Mouse (Mus musculus) megakaryocyte-erythroid progenitor cell, adult 5-6 weeks (primary cell): ENCODE measurements around the gene Apeh. TPM values are rescaled to one million over a fixed set of nuclear protein-coding genes. Genes with fewer than 3 reads are reported as not detected.

Experiments
- total RNA-seq, 2 experiments: library from RNA; stranded (forward) in 1 of 2; stranded (reverse) in 1 of 2; fragments of 200-1000, 215-1000 nt in 1 of 2; fragments of >200 nt in 1 of 2; fragmentation: Nextera tagmentation in 1 of 2; gene quantifications; 2 replicates each; pipeline ENCODE4 v1.2.3; 2014 to 2017

Apeh gene
- total RNA-seq, 2 experiments from 2014 or later: 162 to 214 TPM

Other genes starting within 250 kb of the Apeh start
- gene Rbm6, start 221.4 kb downstream of the Apeh start, total RNA-seq (2014; fragmentation: Nextera tagmentation): 123 and 150 TPM in 2 replicates
- 164 and 174 TPM in 2 replicates for gene Rbm6, start 221.4 kb downstream of the Apeh start, total RNA-seq (2017)
- 3.7 and 7.2 TPM in 2 replicates for gene Mon1a, start 206.5 kb downstream of the Apeh start, total RNA-seq (2014; fragmentation: Nextera tagmentation)
- 6.1 and 12.6 TPM in 2 replicates for gene Mon1a, start 206.5 kb downstream of the Apeh start, total RNA-seq (2017)
- gene Mst1r, start 187.7 kb downstream of the Apeh start, total RNA-seq (2014; fragmentation: Nextera tagmentation): not detected in 2 replicates
- not detected in 2 replicates for gene Mst1r, start 187.7 kb downstream of the Apeh start, total RNA-seq (2017)
- not detected in 2 replicates for gene Actl11, start 166.1 kb downstream of the Apeh start, total RNA-seq (2014; fragmentation: Nextera tagmentation)
- gene Actl11, start 166.1 kb downstream of the Apeh start, total RNA-seq (2017): not detected in 2 replicates
- gene Camkv, start 158.9 kb downstream of the Apeh start, total RNA-seq (2014; fragmentation: Nextera tagmentation): 0.22 TPM in 1 of 2 replicates, not detected in the other
- gene Camkv, start 158.9 kb downstream of the Apeh start, total RNA-seq (2017): not detected in 2 replicates
- gene Traip, start 144.5 kb downstream of the Apeh start, total RNA-seq (2014; fragmentation: Nextera tagmentation): 22.4 and 31.0 TPM in 2 replicates
- 17.2 and 18.4 TPM in 2 replicates for gene Traip, start 144.5 kb downstream of the Apeh start, total RNA-seq (2017)
- gene Uba7, start 119.1 kb downstream of the Apeh start, total RNA-seq (2014; fragmentation: Nextera tagmentation): 111 and 114 TPM in 2 replicates
- 17.7 and 30.3 TPM in 2 replicates for gene Uba7, start 119.1 kb downstream of the Apeh start, total RNA-seq (2017)
- gene Gm20661, start 111.5 kb downstream of the Apeh start, total RNA-seq (2014; fragmentation: Nextera tagmentation): not detected in 2 replicates
- 0.42 TPM in 1 of 2 replicates, not detected in the other for gene Gm20661, start 111.5 kb downstream of the Apeh start, total RNA-seq (2017)
- gene Inka1, start 108.7 kb downstream of the Apeh start, total RNA-seq (2014; fragmentation: Nextera tagmentation): 23.1 and 29.7 TPM in 2 replicates
- 28.6 and 47.3 TPM in 2 replicates for gene Inka1, start 108.7 kb downstream of the Apeh start, total RNA-seq (2017)
- 0.37 TPM in 1 of 2 replicates, not detected in the other for gene Cdhr4, start 102.1 kb downstream of the Apeh start, total RNA-seq (2014; fragmentation: Nextera tagmentation)
- gene Cdhr4, start 102.1 kb downstream of the Apeh start, total RNA-seq (2017): 0.88 TPM in 1 of 2 replicates, not detected in the other
- gene Gm20662, start 98.3 kb downstream of the Apeh start, total RNA-seq (2014; fragmentation: Nextera tagmentation): not detected in 2 replicates
- not detected in 2 replicates for gene Gm20662, start 98.3 kb downstream of the Apeh start, total RNA-seq (2017)
- gene Ip6k1, start 92.1 kb downstream of the Apeh start, total RNA-seq (2014; fragmentation: Nextera tagmentation): 30.6 and 36.6 TPM in 2 replicates
- 31.9 and 36.9 TPM in 2 replicates for gene Ip6k1, start 92.1 kb downstream of the Apeh start, total RNA-seq (2017)
- gene Gmppb, start 45.4 kb downstream of the Apeh start, total RNA-seq (2014; fragmentation: Nextera tagmentation): 7.8 and 15.0 TPM in 2 replicates
- gene Gmppb, start 45.4 kb downstream of the Apeh start, total RNA-seq (2017): 10.7 and 19.2 TPM in 2 replicates
- 0.92 TPM in 1 of 2 replicates, not detected in the other for gene Amigo3, start 41.4 kb downstream of the Apeh start, total RNA-seq (2014; fragmentation: Nextera tagmentation)
- 1.1 and 3.1 TPM in 2 replicates for gene Amigo3, start 41.4 kb downstream of the Apeh start, total RNA-seq (2017)
- gene Mst1, start 14.2 kb downstream of the Apeh start, total RNA-seq (2014; fragmentation: Nextera tagmentation): not detected in 2 replicates
- gene Mst1, start 14.2 kb downstream of the Apeh start, total RNA-seq (2017): 0.30 TPM in 1 of 2 replicates, not detected in the other
- gene Rnf123, start 11.3 kb downstream of the Apeh start, total RNA-seq (2014; fragmentation: Nextera tagmentation): 140 and 141 TPM in 2 replicates
- 41.2 and 65.5 TPM in 2 replicates for gene Rnf123, start 11.3 kb downstream of the Apeh start, total RNA-seq (2017)
- 5.5 and 7.4 TPM in 2 replicates for gene Bsn, start 95.8 kb upstream of the Apeh start, total RNA-seq (2014; fragmentation: Nextera tagmentation)
- 2.3 and 2.9 TPM in 2 replicates for gene Bsn, start 95.8 kb upstream of the Apeh start, total RNA-seq (2017)
- 10.2 and 12.9 TPM in 2 replicates for gene Dag1, start 169.4 kb upstream of the Apeh start, total RNA-seq (2014; fragmentation: Nextera tagmentation)
- 4.6 and 5.1 TPM in 2 replicates for gene Dag1, start 169.4 kb upstream of the Apeh start, total RNA-seq (2017)
- 3.1 and 5.0 TPM in 2 replicates for gene Nicn1, start 195.8 kb upstream of the Apeh start, total RNA-seq (2014; fragmentation: Nextera tagmentation)
- gene Nicn1, start 195.8 kb upstream of the Apeh start, total RNA-seq (2017): 1.4 TPM in 1 of 2 replicates, not detected in the other
- gene Amt, start 202.2 kb upstream of the Apeh start, total RNA-seq (2014; fragmentation: Nextera tagmentation): 0.28 TPM in 1 of 2 replicates, not detected in the other
- 0.23 TPM in 1 of 2 replicates, not detected in the other for gene Amt, start 202.2 kb upstream of the Apeh start, total RNA-seq (2017)
- gene Rhoa, start 211.5 kb upstream of the Apeh start, total RNA-seq (2014; fragmentation: Nextera tagmentation): 148 and 275 TPM in 2 replicates
- gene Rhoa, start 211.5 kb upstream of the Apeh start, total RNA-seq (2017): 249 and 303 TPM in 2 replicates
- 2.8 and 8.2 TPM in 2 replicates for gene Tcta, start 211.6 kb upstream of the Apeh start, total RNA-seq (2014; fragmentation: Nextera tagmentation)
- 1.4 and 4.3 TPM in 2 replicates for gene Tcta, start 211.6 kb upstream of the Apeh start, total RNA-seq (2017)
- gene Gpx1, start 244.3 kb upstream of the Apeh start, total RNA-seq (2014; fragmentation: Nextera tagmentation): 1,807 and 1,840 TPM in 2 replicates
- gene Gpx1, start 244.3 kb upstream of the Apeh start, total RNA-seq (2017): 887 and 925 TPM in 2 replicates